ENCODE assay signal across 22 mouse cellular contexts in the genomic region with DNA sequence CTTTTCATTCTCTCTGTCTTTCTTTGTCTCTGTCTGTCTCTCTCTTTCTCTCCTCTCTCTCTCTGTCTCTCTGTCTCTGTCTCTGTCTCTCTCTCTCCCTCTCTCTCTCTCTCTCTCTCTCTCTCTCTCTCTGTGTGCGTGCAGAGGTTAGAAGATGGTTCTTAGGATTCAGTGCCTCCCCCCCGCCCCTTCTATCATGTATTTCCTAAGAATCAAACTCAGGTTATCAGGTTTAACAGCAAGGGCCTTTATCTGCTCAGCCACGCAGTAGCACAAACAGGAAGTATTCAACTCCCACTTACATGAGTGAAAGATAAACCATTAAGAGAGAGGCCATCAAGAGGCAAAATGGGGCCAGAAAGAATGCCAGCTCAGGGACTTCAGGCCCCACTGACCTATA.
DNase-seq lines count a peak whose midpoint lies in the region; ATAC-seq lines count a peak whose summit lies in the region.
"Had no signal": no experiment of that assay in that cellular context is flagged by ENCODE, and none has a peak within 500 bp of the region (broad histone marks: within the 10 kb centered on the region; RNA-seq: fewer than 3 reads in every experiment).

No protein-coding gene starts in this region.

- peak; percentile 89 for ATAC-seq in liver, embryonic 11.5 days (replicated peaks; ENCODE audit: low FRiP score)
- peak; percentile 62 for ATAC-seq in megakaryocyte progenitor cell, adult 5-6 weeks (replicated peaks; ENCODE audit: poor library complexity)

- no peaks in the 10 kb centered on the region for H3K36me3 ChIP-seq in liver, embryonic 11.5 days (ENCODE audit: control insufficient read depth, insufficient read depth, low read length)

- no peaks in the 10 kb centered on the region for H3K27me3 ChIP-seq in liver, embryonic 11.5 days (replicated peaks; ENCODE audit: control insufficient read depth, insufficient read depth, low read length)
- H3K27me3 ChIP-seq: forebrain, embryonic 12.5 days had no signal

- H3K27ac ChIP-seq in liver, embryonic 11.5 days (ENCODE audit: low read depth, low read length): no peak overlapping the region
- H3K27ac ChIP-seq: forebrain, embryonic 12.5 days; left cerebral cortex, adult 2 months had no signal

- H3K4me2 ChIP-seq in liver, embryonic 11.5 days: no peak overlapping the region
- H3K4me2 ChIP-seq: forebrain, embryonic 12.5 days; heart, embryonic 11.5 days had no signal

- H3K4me3 ChIP-seq in liver, embryonic 11.5 days (ENCODE audit: low read depth, low read length): no peak overlapping the region
- H3K4me3 ChIP-seq: forebrain, embryonic 12.5 days; left cerebral cortex, adult 2 months; myocyte had no signal

- H3K4me1 ChIP-seq in liver, embryonic 11.5 days (replicated peaks; ENCODE audit: control insufficient read depth, insufficient read depth, low read length): peaks cover 15% of the 10 kb centered on the region

- 19% methylated on average over 3 of the region's 3 CpGs for whole genome bisulfite sequencing in liver, embryonic 11.5 days

- DNase-seq in CD4-positive helper T cell, adult 2 months (ENCODE audit: low read depth, low spot score): peak; percentile 8
- peak; percentile 54 for DNase-seq in c-Kit-positive CD71-positive TER-119-positive erythroid progenitor cells, embryonic 14.5 days (ENCODE audit: low spot score)
- no peak for DNase-seq in liver, embryonic 11.5 days (ENCODE audit: low spot score)
- DNase-seq in heart, adult 8-10 months (ENCODE audit: low spot score): no peak
- DNase-seq in urinary bladder, postnatal 14 days (ENCODE audit: low spot score): no peak
- no peak for DNase-seq in right cerebral cortex, postnatal 10 days (ENCODE audit: low spot score in 2 of 2)
- DNase-seq: adrenal gland, postnatal 25 days; cerebellum, adult 18-20 months; cerebellum, postnatal 25 days; gastrocnemius, postnatal 25 days; heart, postnatal 10 days; kidney, adult 2 months; kidney, postnatal 10 days; left cerebral cortex, postnatal 4 days; midbrain, embryonic 14.5 days; retina, postnatal 1 day; right cerebral cortex, postnatal 4 days had no signal

- no peak overlapping the region for H3K9ac ChIP-seq in liver, embryonic 11.5 days (ENCODE audit: low read depth, low read length)
- H3K9ac ChIP-seq: forebrain, embryonic 12.5 days had no signal

- no peaks in the 10 kb centered on the region for H3K9me3 ChIP-seq in liver, embryonic 11.5 days (ENCODE audit: control insufficient read depth, low read length)
- H3K9me3 ChIP-seq: forebrain, embryonic 12.5 days had no signal

Comparison
In these comparisons a context has a peak if more than half of its experiments do, and no peak if none do; other contexts are left out.
1. DNase-seq: peak in CD4-positive helper T cell, adult 2 months (single experiment) and c-Kit-positive CD71-positive TER-119-positive erythroid progenitor cells, embryonic 14.5 days (single experiment); none in liver, embryonic 11.5 days (single experiment), heart, adult 8-10 months (single experiment), urinary bladder, postnatal 14 days (single experiment) and right cerebral cortex, postnatal 10 days (0 of 2).